Mouse (Mus musculus) liver, embryonic 12.5 days (tissue): Measurements from ENCODE around the gene Oxld1. TPM values are rescaled to one million over a fixed set of nuclear protein-coding genes. Genes with fewer than 3 reads are reported as not detected.

Source experiments
- ATAC-seq: fragments of 200-750 bp; cut with Nextera tagmentation; 2 replicates; pipeline ENCODE4 v1.8.0; 2017; ENCODE audit warnings: moderate number of reproducible peaks, mild to moderate bottlenecking, moderate library complexity
- H3K27ac ChIP-seq: fragments of 300-500 bp; sonication (generic); 2 replicates; pipeline ENCODE4 v1.5.1; 2016; ENCODE audit warnings: mild to moderate bottlenecking
- H3K27me3 ChIP-seq: fragments of 300-500 bp; sonication (generic); replicated peaks from 2 replicates; pipeline ENCODE4 v1.6.1; 2016; ENCODE audit warnings: mild to moderate bottlenecking, moderate library complexity
- H3K36me3 ChIP-seq: fragments of 300-500 bp; sonication (generic); 2 replicates; pipeline ENCODE4 v1.6.1; 2016; ENCODE audit warnings: mild to moderate bottlenecking, moderate library complexity
- H3K4me1 ChIP-seq: fragments of 300-500 bp; sonication (generic); 2 replicates; pipeline ENCODE4 v1.6.1; 2016
- H3K4me2 ChIP-seq: fragments of 300-500 bp; sonication (generic); 2 replicates; pipeline ENCODE4 v1.6.1; 2016; ENCODE audit warnings: mild to moderate bottlenecking, moderate library complexity
- H3K4me3 ChIP-seq: fragments of 300-500 bp; sonication (generic); 2 replicates; pipeline ENCODE4 v1.5.1; 2016; ENCODE audit warnings: mild to moderate bottlenecking, moderate library complexity
- H3K9ac ChIP-seq: fragments of 300-500 bp; sonication (generic); 2 replicates; pipeline ENCODE4 v1.6.1; 2016; ENCODE audit warnings: mild to moderate bottlenecking, moderate library complexity
- H3K9me3 ChIP-seq: fragments of 300-500 bp; sonication (generic); replicated peaks from 2 replicates; pipeline ENCODE4 v1.6.1; 2016; ENCODE audit warnings: mild to moderate bottlenecking, moderate library complexity
- WGBS: fragments of 180-500 bp; shearing (Covaris S2); methylation state at CpG from one replicate; pipeline ENCODE4 v1.1.7; 2016; ENCODE audit not compliant: insufficient replicate concordance; 5-methylcytosine and 5-hydroxymethylcytosine counted together
- polyA plus RNA-seq: library from polyadenylated mRNA; unstranded; fragments of >200 nt; fragmentation: Nextera tagmentation; extraction: Ambion mirVana; gene quantifications from 2 replicates; pipeline ENCODE4 v1.2.1, GENCODE M21; 2016

Gene Oxld1
- polyA plus RNA-seq, 1 experiment from 2014 or later, result 9.6 TPM

DNA sequence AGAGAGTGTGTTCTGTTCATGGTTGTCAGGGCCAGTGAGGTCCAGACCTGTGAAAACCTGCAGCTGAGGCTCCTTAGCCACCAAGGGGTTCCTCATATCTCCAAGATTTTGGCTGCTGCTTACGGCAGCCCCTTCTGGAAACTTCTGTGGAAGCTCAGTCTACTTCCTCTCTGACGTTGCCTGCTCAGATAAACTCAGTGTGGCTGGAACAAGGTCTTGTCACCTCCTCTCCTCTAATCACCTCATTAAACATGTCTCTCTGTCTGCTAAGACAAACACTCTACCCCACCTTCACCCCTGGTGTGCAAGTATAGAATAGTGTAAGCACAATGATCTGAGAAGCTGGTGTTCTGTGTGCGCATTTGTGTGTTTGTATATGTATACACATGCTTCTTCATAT lies 12.4 kb downstream of the Oxld1 start:
- no peak overlapping the region for H3K27ac ChIP-seq
- no peaks in the 10 kb centered on the region for H3K9me3 ChIP-seq
- no peak overlapping the region for H3K9ac ChIP-seq
- H3K36me3 ChIP-seq, result no peaks in the 10 kb centered on the region
- H3K4me3 ChIP-seq, result no peak overlapping the region
- H3K4me2 ChIP-seq, result no peak overlapping the region
- ATAC-seq, result no peak
- peaks cover 8% of the 10 kb centered on the region; the same call in 1 of the 2 replicates for H3K4me1 ChIP-seq
- WGBS, result 41% methylated on average over 3 of the region's 3 CpGs
- 0 out of 2 replicates have a peak, but pooled peaks cover 13% of the 10 kb centered on the region for H3K27me3 ChIP-seq

DNA sequence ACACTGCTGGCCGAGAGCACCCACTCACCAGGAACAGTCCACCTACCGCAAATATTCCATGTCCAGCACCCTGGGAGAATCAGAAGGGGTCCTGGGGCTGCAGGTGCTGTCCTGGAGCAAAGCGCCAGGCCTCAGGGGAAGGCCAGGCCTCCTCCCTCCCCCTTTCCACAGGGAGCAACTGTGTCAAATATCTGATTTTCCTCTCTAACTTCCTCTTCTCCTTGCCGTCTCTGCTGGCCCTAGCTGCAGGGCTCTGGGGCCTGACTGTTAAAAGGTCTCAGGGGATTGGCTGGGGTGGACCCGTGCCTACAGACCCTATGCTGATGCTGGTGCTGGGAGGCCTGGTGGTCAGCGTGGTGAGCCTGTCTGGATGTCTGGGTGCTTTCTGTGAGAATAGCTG lies 13.8 kb downstream of the Oxld1 start:
- H3K9me3 ChIP-seq, result no peaks in the 10 kb centered on the region
- ATAC-seq, result no peak
- no peak overlapping the region for H3K4me2 ChIP-seq
- peaks cover 8% of the 10 kb centered on the region; the same call in 1 of the 2 replicates for H3K4me1 ChIP-seq
- 0 out of 2 replicates have a peak, but pooled peaks cover 9% of the 10 kb centered on the region for H3K27me3 ChIP-seq
- H3K36me3 ChIP-seq, result no peaks in the 10 kb centered on the region
- WGBS, result 49% methylated on average over 6 of the region's 6 CpGs
- H3K4me3 ChIP-seq, result no peak overlapping the region
- H3K9ac ChIP-seq, result no peak overlapping the region
- H3K27ac ChIP-seq, result no peak overlapping the region

DNA sequence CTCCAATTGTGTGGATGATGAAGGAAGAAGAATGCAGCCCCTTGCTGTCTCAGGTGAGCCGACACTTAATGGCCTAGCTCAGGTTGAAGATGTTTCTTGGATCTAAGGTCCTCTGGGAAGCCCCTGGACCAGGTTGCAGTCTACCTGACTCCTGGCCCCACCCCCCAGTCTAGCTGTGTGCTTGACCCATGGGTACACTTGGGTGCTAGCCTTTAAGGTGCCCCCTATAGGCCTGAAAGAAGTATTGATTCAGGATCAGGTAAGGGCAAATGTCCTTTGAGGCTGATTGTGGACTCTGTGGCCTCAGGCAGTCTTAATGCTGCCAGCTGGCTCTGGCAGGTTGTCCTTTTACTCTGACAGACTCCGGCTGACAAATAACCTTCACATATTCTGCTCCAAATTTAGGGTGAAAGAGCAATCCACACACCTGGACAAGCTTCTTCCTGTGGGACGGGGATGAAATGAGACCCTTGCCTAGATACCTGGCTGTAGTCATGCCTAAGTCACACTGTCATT lies 15.0 kb downstream of the Oxld1 start:
- Histone ChIP-seq H3K9me3 (no peaks in the 10 kb centered on the region), H3K36me3 (no peaks in the 10 kb centered on the region), H3K27me3 (0 out of 2 replicates have a peak, but pooled peaks cover 9% of the 10 kb centered on the region), H3K4me1 (peaks cover 3% of the 10 kb centered on the region; the same call in 1 of the 2 replicates), H3K4me2 (no peak overlapping the region), H3K4me3 (no peak overlapping the region), H3K27ac (no peak overlapping the region), H3K9ac (no peak overlapping the region; the same call in 1 of the 2 replicates)
- ATAC-seq, result no peak
- WGBS, result 74% methylated on average over 3 of the region's 3 CpGs

DNA sequence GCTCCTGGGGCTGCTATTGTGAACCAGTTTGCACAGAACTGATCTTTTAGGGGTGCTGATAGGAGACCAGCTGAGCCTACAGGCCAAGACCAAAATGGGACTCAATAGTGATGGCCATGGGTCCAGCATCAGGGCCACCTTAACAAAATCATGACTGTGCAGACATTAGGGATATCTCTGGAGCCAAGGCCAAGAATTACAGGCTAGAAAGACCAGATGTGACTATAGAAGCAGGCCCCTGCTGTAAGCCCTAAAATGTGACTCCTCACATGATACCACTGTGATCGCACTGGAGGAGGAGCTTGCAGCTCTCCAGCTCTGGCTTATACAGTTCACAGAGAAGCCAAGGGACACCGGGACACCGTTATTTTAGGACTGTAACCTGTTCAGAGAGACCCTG lies 15.5 kb downstream of the Oxld1 start, which contains the start of gene Tspan10:
Gene Tspan10 (plus strand): TSS at position 301 of the 400 bp plus-strand sequence.
- Histone ChIP-seq H3K4me1 (peaks cover 3% of the 10 kb centered on the region; the same call in 1 of the 2 replicates), H3K27me3 (0 out of 2 replicates have a peak, but pooled peaks cover 9% of the 10 kb centered on the region), H3K9ac (no peak within 1 kb of the TSS; the same call in 1 of the 2 replicates), H3K9me3 (no peaks in the 10 kb centered on the region), H3K27ac (no peak within 1 kb of the TSS), H3K36me3 (no peaks in the 10 kb centered on the region), H3K4me2 (no peak within 1 kb of the TSS), H3K4me3 (no peak within 1 kb of the TSS)
- ATAC-seq, result no peak
- 86% methylated on average over 3 of the region's 3 CpGs for WGBS

DNA sequence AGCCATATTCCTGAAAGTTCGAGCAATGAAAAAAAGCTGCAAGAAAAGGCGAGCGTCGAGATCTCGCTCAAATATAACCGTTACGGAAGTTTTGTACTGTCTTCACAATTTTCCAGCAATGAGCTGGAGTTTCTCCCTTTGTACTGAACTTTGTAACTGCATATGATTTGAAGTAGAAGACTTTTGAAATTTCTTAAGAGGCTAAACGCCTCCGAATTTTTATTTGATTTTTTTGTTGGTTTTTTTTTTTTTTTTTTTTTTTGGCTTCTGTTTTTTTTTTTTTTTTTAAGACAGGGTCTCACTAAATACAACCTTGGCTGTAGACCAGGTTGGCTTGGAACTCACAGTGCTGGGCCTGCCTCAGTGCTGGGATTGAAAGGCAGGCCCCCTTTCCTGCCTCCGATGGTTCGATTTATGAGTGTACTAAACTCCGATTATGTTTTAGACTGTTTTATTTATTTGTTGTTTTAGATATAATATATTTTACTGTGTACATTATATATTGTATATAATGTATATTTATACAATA lies 19.9 kb downstream of the Oxld1 start:
- Histone ChIP-seq H3K9ac (peak overlapping the region; percentile 97), H3K36me3 (peaks cover 30% of the 10 kb centered on the region), H3K4me2 (peak overlapping the region; percentile 84), H3K9me3 (no peaks in the 10 kb centered on the region), H3K4me3 (peak overlapping the region; percentile 96), H3K4me1 (peaks cover 13% of the 10 kb centered on the region), H3K27me3 (no peaks in the 10 kb centered on the region), H3K27ac (peak overlapping the region; percentile 93)
- WGBS, result 29% methylated on average over 12 of the region's 12 CpGs
- no peak for ATAC-seq

DNA sequence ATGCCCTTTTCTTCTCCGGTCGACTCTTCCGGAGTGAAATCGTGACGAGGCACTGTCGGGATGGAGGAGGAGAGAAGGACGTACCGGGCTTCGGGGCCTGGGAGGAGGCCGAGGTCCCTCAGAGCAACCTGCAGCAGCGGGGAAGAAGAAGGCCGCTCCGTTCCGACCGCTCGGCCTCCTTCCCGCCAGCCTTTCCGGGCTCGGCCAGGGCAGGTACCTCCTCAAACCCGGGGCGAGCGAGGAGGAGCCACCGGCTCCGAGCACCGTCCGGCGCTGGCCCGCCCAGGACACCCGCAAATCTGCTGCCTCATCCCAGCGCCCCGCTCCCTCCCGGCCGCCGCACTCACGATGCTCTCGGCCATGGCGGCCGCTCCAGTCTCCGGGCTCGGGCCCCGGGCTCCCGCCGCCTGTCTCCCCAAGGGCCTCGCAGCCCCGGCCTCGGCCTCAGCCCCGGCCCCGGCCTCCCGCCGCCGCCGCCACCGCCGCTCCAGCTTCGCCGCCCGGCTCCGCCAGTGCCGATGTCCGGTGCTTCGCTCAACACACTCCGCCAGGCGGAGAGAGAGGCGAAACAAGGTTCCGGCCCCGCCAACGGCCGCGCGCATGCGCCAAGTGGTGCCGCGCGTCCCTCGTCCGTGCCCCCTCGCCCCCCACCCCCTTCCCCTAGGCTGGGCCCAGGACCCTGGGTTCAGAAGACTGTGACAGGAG lies 20.6 kb downstream of the Oxld1 start, which contains the start of gene Nploc4:
Gene Nploc4 (minus strand): TSS at position 557 of the 705 bp plus-strand sequence.
- H3K9me3 ChIP-seq, result no peaks in the 10 kb centered on the region
- under 1% methylated on average over 73 of the region's 77 CpGs for WGBS
- H3K36me3 ChIP-seq, result peaks cover 37% of the 10 kb centered on the region
- no peaks in the 10 kb centered on the region for H3K27me3 ChIP-seq
- peak; percentile 92 for ATAC-seq
- H3K4me3 ChIP-seq, result peak within 1 kb of the TSS; percentile 96
- peak within 1 kb of the TSS; percentile 97 for H3K9ac ChIP-seq
- H3K4me1 ChIP-seq, result peaks cover 13% of the 10 kb centered on the region
- peak within 1 kb of the TSS; percentile 93 for H3K27ac ChIP-seq
- H3K4me2 ChIP-seq, result peak within 1 kb of the TSS; percentile 84

DNA sequence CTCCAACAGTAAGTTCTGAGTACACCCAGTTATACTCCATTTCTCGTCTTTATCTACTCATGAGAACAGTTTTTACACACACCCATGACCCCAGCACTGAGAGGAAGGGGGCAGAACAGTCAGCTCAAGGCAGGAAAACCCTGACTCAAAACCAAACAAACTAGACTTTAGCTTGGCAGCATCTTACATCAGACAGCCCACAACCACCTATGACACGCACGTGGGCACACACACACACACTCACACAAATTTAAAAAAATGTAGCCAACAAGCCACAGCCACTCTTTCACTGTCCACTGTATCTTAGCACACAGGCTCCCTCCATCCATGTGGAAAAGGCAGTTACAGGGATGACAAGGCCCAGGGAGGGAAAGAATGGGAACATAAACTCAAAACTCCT lies 31.1 kb downstream of the Oxld1 start:
- H3K9ac ChIP-seq, result no peak overlapping the region
- H3K9me3 ChIP-seq, result no peaks in the 10 kb centered on the region
- 75% methylated on average over 3 of the region's 3 CpGs for WGBS

DNA sequence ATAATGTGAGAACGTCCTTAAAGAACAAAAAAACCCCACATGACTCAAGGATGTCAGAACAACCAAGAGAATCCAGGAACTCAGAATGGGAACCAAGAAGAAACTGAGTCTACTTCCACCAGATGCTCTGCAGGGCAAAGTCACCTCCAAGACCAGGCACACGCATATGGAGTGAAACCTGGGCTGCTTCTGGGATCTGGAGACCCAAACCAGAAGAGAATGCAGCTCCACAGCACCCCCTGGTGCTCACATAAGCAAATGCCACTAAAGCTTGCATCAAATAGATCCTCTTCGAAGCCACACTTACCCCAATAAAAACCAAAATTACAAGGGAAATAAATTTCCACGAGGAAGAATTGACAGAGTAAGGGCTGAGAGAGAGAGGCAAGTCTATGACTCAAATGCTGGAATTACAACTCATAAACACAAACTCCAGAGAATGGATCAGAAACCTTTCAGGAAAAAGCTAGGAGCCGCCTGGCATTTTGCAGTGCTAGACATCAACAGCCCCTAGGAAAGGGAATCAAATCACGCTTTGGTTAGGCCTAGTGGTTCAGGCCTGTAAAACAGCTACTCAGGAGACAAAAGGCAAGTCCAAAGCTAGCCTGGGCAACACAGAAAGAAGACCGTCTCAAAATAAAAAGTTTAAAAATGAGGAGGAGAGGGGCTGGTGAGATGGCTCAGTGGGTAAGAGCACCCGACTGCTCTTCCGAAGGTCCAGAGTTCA lies 34.1 kb downstream of the Oxld1 start:
- peaks cover 98% of the 10 kb centered on the region for H3K36me3 ChIP-seq
- ATAC-seq, result no peak
- WGBS, result 73% methylated on average over 9 of the region's 9 CpGs

More for the DNA sequence above, 31.1 kb downstream of the Oxld1 start:
- ATAC-seq, result no peak
- Histone ChIP-seq H3K36me3 (peaks cover 97% of the 10 kb centered on the region), H3K27me3 (no peaks in the 10 kb centered on the region), H3K4me1 (peaks cover 10% of the 10 kb centered on the region; the same call in 1 of the 2 replicates), H3K4me2 (no peak overlapping the region), H3K4me3 (no peak overlapping the region), H3K27ac (0 out of 2 replicates have a peak overlapping the region, but pooled peaks have one; percentile 5)

DNA sequence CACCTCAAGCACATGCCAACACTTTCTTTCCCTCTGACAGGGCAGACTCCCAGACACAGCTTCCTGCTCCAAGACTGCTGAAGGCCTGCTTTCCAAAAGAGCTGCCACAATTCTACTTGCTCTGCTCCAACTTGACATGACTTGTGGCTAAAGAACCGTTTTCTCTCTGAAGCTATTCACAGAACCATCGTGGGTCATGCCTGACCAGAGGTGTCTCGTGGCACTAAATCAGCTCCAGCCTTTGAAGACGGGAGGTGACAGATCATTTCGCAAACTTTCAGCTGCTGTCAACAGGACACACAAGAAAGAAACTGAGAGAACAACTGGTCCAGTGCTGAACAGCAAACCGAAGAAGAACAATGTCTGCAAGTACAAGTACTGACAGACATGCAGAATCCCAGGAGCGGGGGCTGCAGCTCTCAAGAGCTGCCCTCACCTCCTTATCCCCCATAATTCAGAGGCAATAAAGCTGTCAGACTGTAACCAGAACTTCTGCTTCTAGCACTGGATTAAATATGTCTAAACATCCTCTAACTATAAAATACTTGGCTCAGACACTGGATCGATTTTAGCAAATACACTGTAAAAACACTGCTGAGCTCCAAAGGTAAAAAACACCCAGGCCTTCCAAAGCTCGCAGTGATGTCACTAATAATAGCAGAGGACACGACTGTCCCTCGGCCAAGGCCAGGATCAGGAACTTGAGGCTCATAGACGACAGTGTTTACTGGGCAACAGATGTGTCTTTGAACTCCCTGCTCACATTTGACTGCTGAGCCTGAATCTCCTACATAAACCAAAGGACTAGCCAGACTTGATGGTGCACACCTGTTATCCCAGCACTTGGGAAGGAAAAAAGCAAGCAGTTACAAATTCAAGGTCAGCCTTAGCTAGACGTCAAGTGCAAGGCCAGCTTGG lies 35.0 kb downstream of the Oxld1 start:
- Histone ChIP-seq H3K36me3 (peaks cover 98% of the 10 kb centered on the region), H3K9ac (no peak overlapping the region), H3K27me3 (no peaks in the 10 kb centered on the region), H3K4me3 (no peak overlapping the region), H3K4me2 (no peak overlapping the region), H3K27ac (0 out of 2 replicates have a peak overlapping the region, but pooled peaks have one; percentile 10), H3K9me3 (no peaks in the 10 kb centered on the region), H3K4me1 (peaks cover 10% of the 10 kb centered on the region; the same call in 1 of the 2 replicates)
- ATAC-seq, result no peak
- 80% methylated on average over 13 of the region's 13 CpGs for WGBS

More for the DNA sequence above, 34.1 kb downstream of the Oxld1 start:
- H3K27ac ChIP-seq, result no peak overlapping the region
- H3K9ac ChIP-seq, result no peak overlapping the region
- H3K4me3 ChIP-seq, result no peak overlapping the region
- no peak overlapping the region for H3K4me2 ChIP-seq
- peaks cover 10% of the 10 kb centered on the region; the same call in 1 of the 2 replicates for H3K4me1 ChIP-seq
- no peaks in the 10 kb centered on the region for H3K27me3 ChIP-seq
- H3K9me3 ChIP-seq, result no peaks in the 10 kb centered on the region

DNA sequence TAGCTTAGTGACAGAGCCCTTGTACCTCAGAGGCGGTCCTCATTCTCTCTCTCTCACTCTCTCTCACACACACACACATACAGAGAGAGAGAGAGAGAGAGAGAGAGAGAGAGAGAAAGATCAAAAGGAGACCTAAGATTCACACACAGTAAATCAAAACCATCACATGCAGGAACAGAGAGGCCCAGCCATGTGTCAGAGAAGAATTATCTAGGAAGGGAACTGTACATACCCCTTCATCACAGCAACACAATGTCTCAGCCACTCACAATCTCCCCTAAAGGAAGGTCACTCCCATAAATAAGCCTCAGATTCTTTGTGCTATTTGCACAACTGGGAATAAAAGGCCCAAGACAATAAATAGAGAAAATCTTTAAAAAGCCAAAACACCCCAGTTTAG lies 39.3 kb downstream of the Oxld1 start:
- no peak overlapping the region for H3K4me2 ChIP-seq
- no peaks in the 10 kb centered on the region for H3K9me3 ChIP-seq
- H3K9ac ChIP-seq, result no peak overlapping the region
- 0 out of 2 replicates have a peak, but pooled peaks cover 6% of the 10 kb centered on the region for H3K4me1 ChIP-seq
- no peak overlapping the region for H3K4me3 ChIP-seq
- H3K27me3 ChIP-seq, result no peaks in the 10 kb centered on the region
- no peak for ATAC-seq
- peaks cover 98% of the 10 kb centered on the region for H3K36me3 ChIP-seq
- 93% methylated on average over 1 of the region's 1 CpGs for WGBS
- H3K27ac ChIP-seq, result no peak overlapping the region

DNA sequence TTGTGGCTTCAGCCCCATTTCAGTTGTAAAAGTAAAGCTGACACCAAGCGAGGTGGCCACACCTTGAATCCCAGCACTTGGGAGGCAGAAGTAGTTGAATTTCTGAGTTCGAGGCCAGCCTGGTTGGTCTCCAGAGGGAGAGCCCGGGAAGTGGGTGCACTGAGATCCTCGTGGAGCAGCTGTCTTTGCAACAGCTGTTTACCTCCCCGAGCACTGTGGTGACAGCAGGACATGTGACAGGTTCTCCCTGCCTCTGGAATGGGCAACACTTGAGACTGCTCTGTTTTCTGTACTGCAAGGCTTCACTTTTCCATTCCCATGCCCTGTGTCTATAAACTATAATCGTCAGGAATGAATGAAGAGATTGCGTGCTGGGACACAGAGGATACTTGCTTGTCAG lies 40.0 kb downstream of the Oxld1 start:
- 90% methylated on average over 7 of the region's 7 CpGs for WGBS
- H3K36me3 ChIP-seq, result peaks cover 98% of the 10 kb centered on the region

More for the DNA sequence above, 40.0 kb downstream of the Oxld1 start:
- Histone ChIP-seq H3K27ac (no peak overlapping the region), H3K4me1 (0 out of 2 replicates have a peak, but pooled peaks cover 6% of the 10 kb centered on the region), H3K9ac (no peak overlapping the region), H3K4me3 (no peak overlapping the region), H3K27me3 (no peaks in the 10 kb centered on the region), H3K4me2 (no peak overlapping the region), H3K9me3 (no peaks in the 10 kb centered on the region)
- ATAC-seq, result no peak
